Mouse (Mus musculus): ENCODE measurements at regions not wholly inside any gene's neighbourhood (a gene's known extent, or its start where the extent isn't known, plus 50 kb on each side); places are given as distances from the start of the nearest gene placed in this dataset.

GRCm38 (mm10) chr14:54185265-54185830, 68.6 kb downstream of the Dad1 start:
- no peak for DNase-seq (ENCODE audit: low spot score)

DNA sequence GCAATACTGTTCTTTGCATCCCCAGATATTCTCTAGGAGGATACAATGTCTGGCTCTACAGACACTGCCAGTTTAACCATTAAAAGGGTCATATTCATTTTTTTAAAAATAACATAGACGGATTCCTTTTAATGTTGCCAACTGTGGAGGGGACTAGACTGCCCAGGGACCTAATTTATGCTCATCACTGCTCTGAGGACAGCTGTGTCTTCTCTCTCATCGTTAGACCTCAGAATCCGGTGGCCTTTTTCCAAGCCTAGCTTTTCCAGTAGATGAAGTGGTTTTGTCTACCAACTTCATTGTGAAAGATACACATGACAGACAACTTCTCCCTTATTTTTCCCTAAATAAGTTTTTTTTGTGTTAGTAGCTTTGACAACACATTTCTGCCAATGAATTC, 70.0 kb downstream of the Dad1 start:
- no peak for DNase-seq (ENCODE audit: low spot score)

DNA sequence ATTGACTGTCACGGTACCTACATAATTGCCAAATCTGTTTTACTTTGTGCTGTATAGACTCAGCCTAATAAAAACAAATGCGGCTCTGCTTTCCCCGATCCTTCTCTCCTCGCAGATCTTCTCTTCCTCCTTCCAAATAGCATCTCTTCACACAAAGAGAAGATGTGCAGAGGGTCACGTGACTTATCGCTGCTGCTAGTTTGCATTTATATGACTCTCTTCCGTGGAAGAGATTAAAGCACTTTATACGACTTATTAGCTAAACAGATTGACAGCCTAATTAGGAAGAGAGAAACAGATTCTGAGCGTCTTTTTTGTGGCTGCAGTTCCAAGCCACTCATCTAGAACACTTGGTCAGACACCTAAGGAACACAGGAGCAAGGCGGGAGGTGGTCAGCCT, 71.1 kb downstream of the Dad1 start:
- no peak for DNase-seq (ENCODE audit: low spot score)

DNA sequence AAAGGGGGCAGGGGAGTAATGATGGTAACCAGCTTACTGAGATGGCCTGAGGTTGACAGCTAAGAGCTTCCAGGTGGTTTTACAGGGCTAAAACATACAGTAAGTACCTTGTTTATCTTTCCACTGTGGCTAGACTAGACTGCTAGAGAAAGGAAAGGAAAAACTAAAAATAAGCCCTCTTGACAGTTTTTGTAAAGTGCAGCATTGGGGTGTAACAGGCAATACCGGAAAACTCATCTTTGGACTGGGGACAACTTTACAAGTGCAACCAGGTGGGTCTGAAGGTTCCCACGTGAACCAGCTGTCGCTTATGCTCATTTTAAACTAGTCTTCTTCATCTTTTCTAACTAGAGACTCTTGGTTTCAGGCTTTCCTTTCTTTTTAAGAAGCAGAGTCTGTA, 72.6 kb downstream of the Dad1 start:
- no peak for DNase-seq (ENCODE audit: low spot score)

GRCm38 (mm10) chr14:54180754-54181153, 73.2 kb downstream of the Dad1 start:
- DNase-seq (ENCODE audit: low spot score), result no peak

- DNase-seq (ENCODE audit: low spot score), result no peak
Measured at GRCm38 (mm10) chr14:54180271-54180670, 73.6 kb downstream of the Dad1 start.

GRCm38 (mm10) chr14:54178856-54179255, 75.0 kb downstream of the Dad1 start:
- DNase-seq (ENCODE audit: low spot score), result no peak

GRCm38 (mm10) chr14:54176469-54176868, 77.4 kb downstream of the Dad1 start:
- no peak for DNase-seq (ENCODE audit: low spot score)

DNA sequence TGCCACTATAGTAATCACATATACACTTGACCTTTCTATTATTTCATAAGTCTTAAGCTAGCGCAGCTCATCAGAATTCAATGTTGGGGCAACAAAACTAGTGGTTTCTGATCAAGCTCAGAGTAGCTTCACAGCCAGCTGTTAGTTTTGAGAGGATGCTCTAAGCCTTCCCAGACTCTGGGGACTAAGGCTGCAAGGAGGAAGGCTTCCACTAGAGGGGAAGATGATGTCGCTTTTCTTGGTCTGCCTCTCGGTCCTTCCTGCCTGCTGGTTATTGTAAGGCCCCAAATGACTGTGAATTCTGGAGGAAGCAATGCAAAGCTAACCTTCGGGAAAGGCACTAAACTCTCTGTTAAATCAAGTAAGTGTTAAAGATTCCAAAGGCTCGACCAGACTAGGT, 78.4 kb downstream of the Dad1 start:
- DNase-seq (ENCODE audit: low spot score), result no peak

DNA sequence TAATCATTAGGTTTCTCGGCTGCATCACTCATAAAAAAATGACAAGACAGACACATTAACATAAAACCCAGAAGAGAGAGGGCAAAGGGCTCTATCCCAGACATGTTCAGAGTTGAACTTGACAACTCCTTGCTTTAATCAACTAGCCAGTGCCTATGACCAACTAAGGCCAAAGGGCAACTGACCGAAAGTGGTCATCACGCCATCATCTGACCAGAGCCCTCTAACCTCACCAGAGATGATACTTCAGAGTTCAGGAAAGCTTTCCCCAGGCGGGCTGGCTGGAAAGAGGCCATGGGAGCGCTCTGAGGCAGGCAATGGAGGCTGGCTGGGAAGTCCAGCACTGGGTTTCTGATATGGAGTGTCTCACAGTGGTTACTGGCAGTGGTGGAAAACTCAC, 80.6 kb downstream of the Dad1 start:
- no peak for DNase-seq (ENCODE audit: low spot score)

DNA sequence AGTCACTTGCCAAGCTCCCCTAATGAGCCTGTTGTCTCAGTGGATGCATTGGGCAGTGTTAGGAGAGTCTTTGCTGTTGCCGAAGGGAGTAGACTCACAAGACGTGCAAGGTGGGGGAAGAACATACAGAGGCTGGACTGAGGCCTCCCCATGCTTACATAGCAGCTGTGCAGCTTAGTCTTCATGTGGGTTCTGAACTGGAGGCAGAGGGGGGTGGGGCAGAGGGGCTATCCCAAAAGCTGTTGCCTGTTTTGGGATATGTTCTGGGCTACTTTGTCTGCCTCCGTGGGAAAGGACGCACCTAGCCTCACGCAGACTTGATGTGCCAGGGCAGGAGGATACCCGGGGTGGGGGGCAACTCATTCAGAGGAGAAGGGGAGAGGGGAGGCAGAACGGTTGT, 84.7 kb downstream of the Dad1 start:
- no peak for DNase-seq (ENCODE audit: low spot score)

DNA sequence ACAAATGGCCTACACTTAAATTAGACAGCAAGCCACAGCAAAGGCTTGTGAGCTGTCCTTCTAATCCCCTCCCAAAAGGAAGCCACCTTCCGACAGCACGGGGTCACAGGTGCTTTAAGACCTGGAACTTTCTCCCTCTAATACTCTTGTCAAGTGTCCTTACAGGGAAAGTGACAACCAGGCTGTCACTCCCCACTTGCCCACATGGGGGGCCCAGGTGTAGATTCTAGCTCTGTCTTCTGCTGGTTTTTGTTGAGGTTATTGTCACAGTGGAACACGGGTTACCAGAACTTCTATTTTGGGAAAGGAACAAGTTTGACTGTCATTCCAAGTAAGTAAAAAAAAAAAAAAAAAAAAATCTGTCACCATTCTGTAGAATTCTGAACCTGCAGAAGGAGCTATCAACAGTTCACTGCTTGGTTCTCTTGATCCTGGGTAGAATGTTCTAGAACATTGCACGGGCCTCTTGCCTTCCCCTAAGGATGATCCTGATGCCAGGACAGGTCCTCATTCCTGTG, 85.4 kb downstream of the Dad1 start:
- DNase-seq (ENCODE audit: low spot score), result no peak

GRCm38 (mm10) chr14:54166057-54166456, 87.8 kb downstream of the Dad1 start:
- DNase-seq (ENCODE audit: low spot score), result no peak

- DNase-seq (ENCODE audit: low spot score), result no peak
Measured at GRCm38 (mm10) chr14:54164874-54165273, 89.0 kb downstream of the Dad1 start.

DNA sequence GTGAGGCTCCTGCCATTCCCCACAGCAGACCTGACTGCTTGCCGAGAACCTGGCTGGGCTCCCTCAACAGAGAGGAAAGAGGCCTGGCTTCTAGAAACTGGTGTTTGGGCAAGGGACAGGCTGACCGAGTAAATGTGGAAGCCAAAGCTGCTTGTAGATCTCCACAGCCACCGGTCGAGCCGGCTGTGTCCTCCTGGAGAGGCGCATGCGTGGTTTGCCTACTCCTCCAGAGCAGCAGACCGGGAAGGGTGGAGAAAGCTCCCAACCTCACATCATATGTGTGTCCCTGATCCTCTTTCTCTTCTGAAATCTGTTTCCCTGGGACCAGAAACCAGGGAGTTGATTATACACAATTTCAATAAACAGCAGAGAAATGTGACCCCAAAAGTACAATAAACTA, 92.0 kb downstream of the Dad1 start:
- no peak for DNase-seq (ENCODE audit: low spot score)

- no peak for DNase-seq (ENCODE audit: low spot score)
Measured at GRCm38 (mm10) chr14:54161206-54161605, 92.7 kb downstream of the Dad1 start.

GRCm38 (mm10) chr14:54159816-54160215, 94.1 kb downstream of the Dad1 start:
- no peak for DNase-seq (ENCODE audit: low spot score)

DNA sequence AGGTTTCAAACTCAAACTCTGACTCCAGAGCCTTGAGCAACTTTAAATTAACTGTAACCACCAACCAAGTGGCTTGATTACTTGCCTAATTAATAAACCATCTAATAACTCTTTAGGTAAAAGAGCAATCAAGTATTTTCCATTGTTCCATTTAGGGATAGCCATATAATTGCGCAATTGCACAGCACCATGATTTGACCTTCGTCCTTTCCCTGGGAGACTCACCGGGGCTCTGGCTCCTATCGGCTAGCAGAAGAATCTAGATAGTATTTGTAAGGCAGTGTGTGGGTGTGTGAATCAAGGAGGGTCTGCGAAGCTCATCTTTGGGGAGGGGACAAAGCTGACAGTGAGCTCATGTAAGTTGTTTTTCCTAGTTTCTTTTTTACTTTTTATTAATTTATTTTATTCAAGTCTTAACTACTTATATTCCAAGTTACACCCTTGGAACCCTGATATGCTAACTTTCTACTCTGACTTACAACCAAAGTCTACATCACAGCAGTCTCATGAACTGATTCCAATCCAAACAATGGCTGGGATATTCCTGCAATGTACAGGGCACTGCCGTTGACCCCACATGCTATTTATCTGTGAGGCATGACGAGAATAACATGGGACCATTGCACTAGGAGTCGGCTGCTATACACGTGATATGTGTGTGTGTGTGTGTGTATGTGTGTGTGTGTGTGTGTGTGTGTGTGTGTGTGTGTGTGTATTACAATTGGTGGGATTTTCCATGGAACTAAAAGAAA, 95.5 kb downstream of the Dad1 start:
- DNase-seq (ENCODE audit: low spot score), result no peak

DNA sequence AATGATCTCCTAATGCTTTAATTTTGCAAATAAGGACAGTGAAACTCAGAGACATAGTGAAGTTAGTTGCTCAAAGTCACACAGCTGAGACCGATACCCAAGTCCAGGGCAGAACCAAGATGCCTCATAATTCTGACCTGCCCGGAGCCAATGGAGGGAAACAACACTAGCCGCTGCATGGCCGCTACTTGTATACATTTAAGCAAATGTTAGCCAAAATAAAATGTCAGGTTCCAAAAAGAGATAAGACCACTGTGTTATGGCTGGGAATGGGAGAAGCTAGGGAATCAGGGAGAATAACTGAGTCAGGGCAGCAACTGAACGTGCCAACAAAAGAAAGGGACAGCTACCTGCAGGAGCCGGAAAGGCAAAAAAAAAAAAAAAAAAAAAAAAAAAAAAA, 97.4 kb downstream of the Dad1 start:
- DNase-seq (ENCODE audit: low spot score), result no peak

DNA sequence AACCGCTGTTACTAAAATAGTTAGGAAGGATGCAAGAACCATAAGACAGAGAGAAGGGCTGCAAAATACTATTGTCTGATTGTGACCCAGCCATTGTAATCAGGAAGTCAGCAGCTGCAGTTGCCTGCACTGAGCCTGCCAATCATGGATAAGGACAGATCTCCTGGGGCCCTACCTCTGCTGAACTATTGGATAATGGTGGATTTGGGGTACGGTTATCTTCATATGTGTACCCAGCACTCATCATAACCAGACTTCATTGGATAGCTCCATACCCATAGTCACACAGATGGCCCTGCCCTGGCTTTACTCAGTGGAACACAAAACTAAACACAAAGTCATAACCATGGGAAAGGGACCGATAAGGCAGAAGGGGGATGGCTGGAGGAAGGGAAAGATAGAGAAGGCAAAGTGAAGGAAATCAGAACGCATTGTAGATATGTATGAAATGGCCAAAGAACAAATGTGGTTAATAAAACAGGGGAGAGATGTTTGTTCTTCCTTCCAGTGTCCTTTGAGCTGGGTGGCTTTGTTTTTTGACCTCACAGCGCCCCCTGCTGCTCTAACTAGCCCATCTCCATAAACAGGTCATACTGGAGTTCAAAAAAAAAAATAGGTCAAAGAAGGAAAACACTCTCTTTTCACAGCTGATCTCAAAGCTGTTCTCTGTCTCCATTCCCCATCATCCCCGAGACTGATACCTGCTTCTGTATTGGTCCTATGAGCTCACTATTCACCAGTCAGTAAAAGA, 101.2 kb downstream of the Dad1 start:
- DNase-seq (ENCODE audit: low spot score), result peak; percentile 35

DNA sequence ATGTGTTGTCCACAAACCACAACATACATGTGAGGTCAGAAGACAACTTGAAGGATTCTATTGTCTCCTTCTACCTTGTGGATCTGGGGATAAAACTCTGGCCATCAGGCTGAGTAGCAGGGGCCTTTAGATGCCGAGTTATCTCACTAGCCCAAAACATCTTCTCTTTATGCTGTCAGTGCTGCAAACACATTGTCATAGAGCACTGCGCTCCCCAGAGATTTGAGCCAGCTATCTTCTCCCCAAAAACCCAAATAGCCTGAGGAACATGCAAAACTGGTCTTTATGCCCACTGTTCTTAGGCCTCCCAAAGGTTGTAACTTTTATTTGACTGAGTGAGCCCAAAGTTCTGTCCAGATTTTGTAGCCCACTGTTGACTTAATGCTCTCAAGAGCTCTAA, 102.0 kb downstream of the Dad1 start:
- no peak for DNase-seq (ENCODE audit: low spot score)

DNA sequence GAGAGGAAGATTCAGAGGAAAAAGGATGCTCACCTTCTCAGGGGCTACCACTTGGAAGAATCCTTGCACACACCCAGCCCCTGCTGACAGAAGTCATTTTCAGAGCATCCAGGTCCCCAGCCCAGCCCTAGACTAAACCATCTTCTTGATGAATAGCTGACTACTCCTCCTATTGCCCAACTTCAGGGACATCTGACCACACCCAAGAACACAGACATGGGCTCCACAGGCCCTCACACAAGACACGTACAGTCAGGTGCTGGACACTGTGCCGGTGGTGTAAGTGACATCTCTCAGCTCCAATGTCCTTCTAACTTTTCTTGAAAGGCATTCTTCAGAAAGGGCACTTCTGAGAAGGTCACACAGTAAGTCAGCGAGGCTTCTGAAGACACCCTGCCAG, 102.6 kb downstream of the Dad1 start:
- no peak for DNase-seq (ENCODE audit: low spot score)

DNA sequence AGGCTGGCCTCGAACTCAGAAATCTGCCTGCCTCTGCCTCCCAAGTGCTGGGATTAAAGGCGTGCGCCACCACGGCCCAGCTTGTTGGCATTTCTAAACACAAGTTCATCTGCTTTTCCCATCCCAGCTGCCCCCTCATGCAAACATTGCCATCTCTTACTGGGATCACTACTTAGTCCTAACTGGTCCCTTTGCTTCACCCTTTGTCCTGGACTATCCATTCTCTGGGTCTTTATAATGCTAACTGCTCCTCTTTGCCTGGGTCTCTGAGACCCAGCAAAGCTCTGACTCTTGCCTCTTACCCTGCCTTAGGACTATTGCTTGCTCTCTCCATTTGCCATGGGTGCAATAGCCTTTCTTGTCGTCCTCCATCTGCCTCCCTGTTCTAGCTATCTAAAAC, 103.7 kb downstream of the Dad1 start:
- DNase-seq (ENCODE audit: low spot score), result no peak
